Mouse (Mus musculus): Measurements from ENCODE around the gene Vcl. TPM values are rescaled to one million over a fixed set of nuclear protein-coding genes. Genes with fewer than 3 reads are reported as not detected.

The Vcl gene
- polyA plus RNA-seq, 1 experiment = 144 TPM

- Histone ChIP-seq H3K4me1 (ENCODE audit: control insufficient read depth, insufficient read depth, low read length) (peaks cover 3% of the 10 kb centered on the region; the same call in 1 of the 2 replicates), H3K4me3 (replicated peaks; ENCODE audit: extremely low read depth, low read depth, low read length) (no peak overlapping the region)
- TF ChIP-seq POLR2A (IDR thresholded peaks at IDR 0.05; ENCODE audit: borderline replicate concordance, extremely low read depth, low read depth, low read length) = no peak
- TF ChIP-seq CTCF (IDR thresholded peaks at IDR 0.05; ENCODE audit: insufficient read depth, low read length) = no peak
- WGBS = 76% methylated on average over 11 of the region's 11 CpGs
- no peak for DNase-seq
Observed at GRCm38 (mm10) chr14:21029025-21029659, 99.9 kb downstream of the Vcl start.

- 41% methylated on average over 6 of the region's 6 CpGs for WGBS
- Histone ChIP-seq H3K4me1 (ENCODE audit: control insufficient read depth, insufficient read depth, low read length) (peaks cover 3% of the 10 kb centered on the region; the same call in 1 of the 2 replicates), H3K4me3 (replicated peaks; ENCODE audit: extremely low read depth, low read depth, low read length) (no peak overlapping the region)
- DNase-seq = no peak
- TF ChIP-seq POLR2A (IDR thresholded peaks at IDR 0.05; ENCODE audit: borderline replicate concordance, extremely low read depth, low read depth, low read length) = no peak
- TF ChIP-seq CTCF (IDR thresholded peaks at IDR 0.05; ENCODE audit: insufficient read depth, low read length) = no peak
Observed at GRCm38 (mm10) chr14:21031783-21032511, 102.7 kb downstream of the Vcl start.

- no peak for TF ChIP-seq POLR2A (IDR thresholded peaks at IDR 0.05; ENCODE audit: borderline replicate concordance, extremely low read depth, low read depth, low read length)
- TF ChIP-seq CTCF (IDR thresholded peaks at IDR 0.05; ENCODE audit: insufficient read depth, low read length) = no peak
- no peak for DNase-seq
- WGBS = 82% methylated on average over 4 of the region's 4 CpGs
- H3K4me1 ChIP-seq (ENCODE audit: control insufficient read depth, insufficient read depth, low read length) = peaks cover 7% of the 10 kb centered on the region
- H3K4me3 ChIP-seq (replicated peaks; ENCODE audit: extremely low read depth, low read depth, low read length) = no peak overlapping the region
Observed at GRCm38 (mm10) chr14:21034271-21034670, 105.1 kb downstream of the Vcl start.

GRCm38 (mm10) chr14:21034791-21035190 is 105.6 kb downstream of the Vcl start:
- DNase-seq = no peak
- Histone ChIP-seq H3K4me3 (replicated peaks; ENCODE audit: extremely low read depth, low read depth, low read length) (no peak overlapping the region), H3K4me1 (ENCODE audit: control insufficient read depth, insufficient read depth, low read length) (peaks cover 12% of the 10 kb centered on the region)
- 83% methylated on average over 3 of the region's 3 CpGs for WGBS
- no peak for TF ChIP-seq POLR2A (IDR thresholded peaks at IDR 0.05; ENCODE audit: borderline replicate concordance, extremely low read depth, low read depth, low read length)
- no peak for TF ChIP-seq CTCF (IDR thresholded peaks at IDR 0.05; ENCODE audit: insufficient read depth, low read length)

GRCm38 (mm10) chr14:21039077-21039476 is 109.9 kb downstream of the Vcl start:
- 45% methylated on average over 12 of the region's 12 CpGs for WGBS

DNA sequence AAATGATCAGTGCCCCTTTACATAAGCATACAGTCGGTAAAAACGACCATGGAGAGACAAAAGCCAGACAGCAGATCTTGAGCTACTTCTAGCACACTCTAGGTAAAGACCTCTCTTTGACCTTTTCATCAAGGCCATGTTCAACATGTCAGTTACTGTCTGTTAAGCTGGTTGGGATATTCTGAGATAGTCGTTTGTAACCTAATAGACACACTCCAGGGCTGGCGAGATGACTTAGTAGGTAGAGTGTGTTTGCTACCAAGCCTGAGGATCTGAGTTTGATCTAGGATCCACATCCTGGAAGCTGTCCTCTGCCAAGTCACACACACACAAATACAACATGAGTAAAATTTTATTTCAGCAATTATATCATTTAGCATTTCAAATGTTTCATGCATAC is 110.4 kb downstream of the Vcl start:
- TF ChIP-seq POLR2A (IDR thresholded peaks at IDR 0.05; ENCODE audit: borderline replicate concordance, extremely low read depth, low read depth, low read length) = no peak
- no peak for TF ChIP-seq CTCF (IDR thresholded peaks at IDR 0.05; ENCODE audit: insufficient read depth, low read length)
- 53% methylated on average over 4 of the region's 4 CpGs for WGBS
- Histone ChIP-seq H3K4me3 (replicated peaks; ENCODE audit: extremely low read depth, low read depth, low read length) (no peak overlapping the region), H3K4me1 (ENCODE audit: control insufficient read depth, insufficient read depth, low read length) (peaks cover 11% of the 10 kb centered on the region)
- no peak for DNase-seq

More at GRCm38 (mm10) chr14:21039077-21039476, 109.9 kb downstream of the Vcl start:
- DNase-seq = no peak
- TF ChIP-seq CTCF (IDR thresholded peaks at IDR 0.05; ENCODE audit: insufficient read depth, low read length) (no peak), POLR2A (IDR thresholded peaks at IDR 0.05; ENCODE audit: borderline replicate concordance, extremely low read depth, low read depth, low read length) (no peak)
- no peak overlapping the region for H3K4me3 ChIP-seq (replicated peaks; ENCODE audit: extremely low read depth, low read depth, low read length)
- H3K4me1 ChIP-seq (ENCODE audit: control insufficient read depth, insufficient read depth, low read length) = peaks cover 11% of the 10 kb centered on the region

GRCm38 (mm10) chr14:21047840-21048239 is 118.6 kb downstream of the Vcl start:
- no peak for TF ChIP-seq POLR2A (IDR thresholded peaks at IDR 0.05; ENCODE audit: borderline replicate concordance, extremely low read depth, low read depth, low read length)
- TF ChIP-seq CTCF (IDR thresholded peaks at IDR 0.05; ENCODE audit: insufficient read depth, low read length) = no peak
- Histone ChIP-seq H3K4me1 (ENCODE audit: control insufficient read depth, insufficient read depth, low read length) (peaks cover 3% of the 10 kb centered on the region), H3K4me3 (replicated peaks; ENCODE audit: extremely low read depth, low read depth, low read length) (no peak overlapping the region)
- DNase-seq = no peak
- WGBS = 47% methylated on average over 2 of the region's 2 CpGs

DNA sequence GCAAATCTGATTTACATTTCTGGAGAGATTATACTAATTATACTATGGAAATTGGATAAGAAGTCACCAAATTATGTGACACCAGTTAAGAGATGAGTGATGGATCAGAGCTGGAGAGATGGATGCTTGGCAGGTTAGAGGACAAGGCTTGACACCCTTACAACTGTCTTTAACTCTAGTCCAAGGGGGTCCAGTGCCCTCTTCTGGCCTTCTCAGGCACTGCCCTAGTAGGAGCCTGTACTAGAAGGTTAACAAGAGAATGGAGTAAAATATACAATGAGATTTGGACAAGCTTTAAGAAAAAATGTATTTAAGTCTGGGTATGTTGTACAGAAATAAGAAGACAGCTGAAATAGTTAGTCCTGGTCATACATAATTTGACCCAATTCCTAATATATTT is 119.7 kb downstream of the Vcl start:
- TF ChIP-seq CTCF (IDR thresholded peaks at IDR 0.05; ENCODE audit: insufficient read depth, low read length) (peak; percentile 64), POLR2A (IDR thresholded peaks at IDR 0.05; ENCODE audit: borderline replicate concordance, extremely low read depth, low read depth, low read length) (no peak)
- DNase-seq = no peak

GRCm38 (mm10) chr14:21050734-21051133 is 121.5 kb downstream of the Vcl start:
- DNase-seq = no peak
- no peak overlapping the region for H3K4me3 ChIP-seq (replicated peaks; ENCODE audit: extremely low read depth, low read depth, low read length)
- TF ChIP-seq POLR2A (IDR thresholded peaks at IDR 0.05; ENCODE audit: borderline replicate concordance, extremely low read depth, low read depth, low read length) (no peak), CTCF (IDR thresholded peaks at IDR 0.05; ENCODE audit: insufficient read depth, low read length) (peak; percentile 50)
- 70% methylated on average over 3 of the region's 3 CpGs for WGBS
- H3K4me1 ChIP-seq (ENCODE audit: control insufficient read depth, insufficient read depth, low read length) = peaks cover 4% of the 10 kb centered on the region

More for the DNA sequence above, 119.7 kb downstream of the Vcl start:
- Histone ChIP-seq H3K4me1 (ENCODE audit: control insufficient read depth, insufficient read depth, low read length) (peaks cover 4% of the 10 kb centered on the region), H3K4me3 (replicated peaks; ENCODE audit: extremely low read depth, low read depth, low read length) (no peak overlapping the region)

Measured in lung, adult 2 months (tissue).